ENCODE assay signal across 8 mouse cellular contexts in genomic region chr2:170192731-170193149, GRCm38 (mm10). TPM values are rescaled to one million over a fixed set of nuclear protein-coding genes. Genes with fewer than 3 reads are reported as not detected.
DNase-seq lines count a peak whose midpoint lies in the region; ATAC-seq lines count a peak whose summit lies in the region.

No protein-coding gene starts in this region.

- H3K9me3 ChIP-seq in liver, embryonic 15.5 days (replicated peaks) = no peaks in the 10 kb centered on the region

- peak; percentile 44 for DNase-seq in right cerebral cortex, postnatal 4 days
- no peak for DNase-seq in right cerebral cortex, postnatal 14 days
- peak; percentile 42 for DNase-seq in induced T-regulatory cell, adult 2 months (ENCODE audit: low read depth)
- DNase-seq in retina, postnatal 1 day = peak; percentile 68
- DNase-seq in gastrocnemius, postnatal 10 days = no peak
- DNase-seq in layer of hippocampus, adult 18-20 months (ENCODE audit: low spot score in 2 of 2) = no peak

- no peaks in the 10 kb centered on the region for H3K27me3 ChIP-seq in liver, embryonic 15.5 days

- H3K36me3 ChIP-seq in liver, embryonic 15.5 days (replicated peaks) = no peaks in the 10 kb centered on the region

- ATAC-seq in erythroblast, adult 5-6 weeks (replicated peaks; ENCODE audit: low FRiP score, poor library complexity, severe bottlenecking) = 0 out of 2 replicates have a peak, but pooled peaks have one; percentile 35
- peak; percentile 33; the same call in 1 of the 2 replicates for ATAC-seq in liver, embryonic 15.5 days (ENCODE audit: insufficient read depth)

- H3K4me1 ChIP-seq in liver, embryonic 15.5 days (replicated peaks) = peaks cover 30% of the 10 kb centered on the region

- peak overlapping the region; percentile 75 for H3K27ac ChIP-seq in liver, embryonic 15.5 days (replicated peaks)

- peak overlapping the region; percentile 36; the same call in 1 of the 2 replicates for H3K4me3 ChIP-seq in liver, embryonic 15.5 days (replicated peaks)

- H3K4me2 ChIP-seq in liver, embryonic 15.5 days = peak overlapping the region; percentile 65

- 7% methylated on average over 7 of the region's 7 CpGs for WGBS in liver, embryonic 15.5 days (ENCODE audit: insufficient replicate concordance)

- no peak overlapping the region for H3K9ac ChIP-seq in liver, embryonic 15.5 days

RNA-seq across cellular contexts. Expression of gene Zfp217, which starts 44.8 kb away (rescaled TPM):
- 75.7 and 92.6 TPM in 2 replicates for total RNA-seq in erythroblast, adult 5-6 weeks (2015; ENCODE audit: low replicate concordance)
- total RNA-seq in erythroblast, adult 5-6 weeks (2017; ENCODE audit: low replicate concordance) = 169 and 180 TPM in 2 replicates
- polyA plus RNA-seq in liver, embryonic 15.5 days (2015; fragmentation: Nextera tagmentation; extraction: Ambion mirVana) = 3.4 and 4.7 TPM in 2 replicates
- total RNA-seq in gastrocnemius, postnatal 10 days (2021) = 10 to 100 TPM; 10.0 to 12.5 TPM
- total RNA-seq in layer of hippocampus, adult 18-20 months (2021) = 1 to 10 TPM; 4.2 TPM

Comparison
In these comparisons a context has a peak if more than half of its experiments do, and no peak if none do; other contexts are left out.
1. DNase-seq: peak in right cerebral cortex, postnatal 4 days (single experiment), induced T-regulatory cell, adult 2 months (single experiment) and retina, postnatal 1 day (single experiment); none in right cerebral cortex, postnatal 14 days (single experiment), gastrocnemius, postnatal 10 days (single experiment) and layer of hippocampus, adult 18-20 months (0 of 2).
2. RNA of gene Zfp217, which starts 44.8 kb away (total RNA-seq): 75.7 to 180 TPM in erythroblast, adult 5-6 weeks; 10.0 to 12.5 TPM in gastrocnemius, postnatal 10 days and 4.2 TPM in layer of hippocampus, adult 18-20 months; every median in the first group is over 4 times any median in the second.